Mouse (Mus musculus) stomach, embryonic 16.5 days (tissue): ENCODE measurements at regions not wholly inside any gene's neighbourhood (a gene's known extent, or its start where the extent isn't known, plus 50 kb on each side); places are given as distances from the start of the nearest gene placed in this dataset.
"Not testable (repeated sequence)": the region's sequence is repeated elsewhere in the genome, so short reads cannot be mapped to it uniquely, and the experiment has no call there.

Experiments
- ATAC-seq: fragments of 200-750 bp; cut with Nextera tagmentation; 2 replicates; pipeline ENCODE4 v1.8.0; 2017; ENCODE audit warnings: moderate number of reproducible peaks, moderate TSS enrichment; ENCODE audit not compliant: insufficient read depth, low FRiP score
- H3K27ac ChIP-seq: fragments of 300-500 bp; sonication (generic); 2 replicates; pipeline ENCODE4 v1.5.1; 2014; ENCODE audit warnings: low read length
- H3K27me3 ChIP-seq: fragments of 300-500 bp; sonication (generic); 2 replicates; pipeline ENCODE4 v1.6.1; 2014; ENCODE audit warnings: low read length, control low read depth, mixed read lengths; ENCODE audit not compliant: control insufficient read depth, insufficient read depth
- H3K36me3 ChIP-seq: fragments of 300-500 bp; sonication (generic); 2 replicates; pipeline ENCODE4 v1.6.1; 2014; ENCODE audit warnings: low read length; ENCODE audit not compliant: control insufficient read depth, insufficient read depth
- H3K4me1 ChIP-seq: fragments of 300-500 bp; sonication (generic); 2 replicates; pipeline ENCODE4 v1.6.1; 2014; ENCODE audit warnings: low read length, control low read depth, mixed read lengths; ENCODE audit not compliant: control insufficient read depth, insufficient read depth
- H3K4me2 ChIP-seq: fragments of 300-500 bp; sonication (generic); 2 replicates; pipeline ENCODE4 v1.6.1; 2014; ENCODE audit warnings: low read depth, low read length, mixed read lengths
- H3K4me3 ChIP-seq: fragments of 300-500 bp; sonication (generic); replicated peaks from 2 replicates; pipeline ENCODE4 v1.5.1; 2014; ENCODE audit warnings: mild to moderate bottlenecking, low read length
- H3K9ac ChIP-seq: fragments of 300-500 bp; sonication (generic); 2 replicates; pipeline ENCODE4 v1.6.1; 2014; ENCODE audit warnings: low read length
- H3K9me3 ChIP-seq: fragments of 300-500 bp; sonication (generic); replicated peaks from 2 replicates; pipeline ENCODE4 v1.6.1; 2016; ENCODE audit warnings: low read length, control low read depth; ENCODE audit not compliant: control insufficient read depth
- WGBS: fragments of 180-500 bp; shearing (Covaris S2); extraction: QIAGEN DNeasy Blood & Tissue Kit; methylation state at CpG from one replicate; pipeline ENCODE4 v1.1.7; 2014; 5-methylcytosine and 5-hydroxymethylcytosine counted together

DNA sequence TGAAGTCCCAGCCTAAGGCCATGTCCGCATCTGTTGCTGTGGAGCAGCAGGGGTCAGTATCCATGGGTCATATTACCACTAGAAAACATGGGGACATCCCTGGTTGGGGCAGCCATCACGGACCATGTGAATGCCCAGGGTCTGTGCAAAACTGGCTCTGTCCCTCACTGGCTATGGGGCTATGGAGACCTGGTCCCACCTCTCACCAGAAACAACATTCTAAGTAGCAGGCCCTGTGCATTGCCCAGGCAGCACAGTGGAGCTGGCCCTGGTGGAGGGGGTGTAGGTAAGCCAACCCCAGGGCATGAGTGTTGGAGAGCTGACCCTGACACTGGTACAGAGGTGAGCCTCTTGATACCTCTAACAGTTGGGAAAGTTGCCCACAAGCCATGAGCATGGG, 213.7 kb downstream of the Macc1 start:
- Histone ChIP-seq H3K4me2 (no peak overlapping the region), H3K4me1 (no peaks in the 10 kb centered on the region), H3K9ac (no peak overlapping the region), H3K4me3 (no peak overlapping the region), H3K27me3 (no peaks in the 10 kb centered on the region), H3K27ac (no peak overlapping the region), H3K36me3 (no peaks in the 10 kb centered on the region), H3K9me3 (no peaks in the 10 kb centered on the region)
- ATAC-seq: no peak; the same call in 1 of the 2 replicates
- WGBS: 87% methylated on average over 2 of the region's 2 CpGs

GRCm38 (mm10) chr12:119548376-119548775, 234.3 kb downstream of the Macc1 start:
- H3K4me1 ChIP-seq, ATAC-seq, H3K27ac ChIP-seq, H3K4me2 ChIP-seq, H3K4me3 ChIP-seq, H3K27me3 ChIP-seq, H3K36me3 ChIP-seq, H3K9me3 ChIP-seq, H3K9ac ChIP-seq: not testable (repeated sequence)
- whole genome bisulfite sequencing: 78% methylated on average over 2 of the region's 2 CpGs

- ATAC-seq: peak; percentile 64; the same call in 1 of the 2 replicates
- 31% methylated on average over 3 of the region's 3 CpGs for WGBS
- H3K4me3 ChIP-seq: no peak overlapping the region
- H3K4me2 ChIP-seq: no peak overlapping the region
- no peak overlapping the region for H3K27ac ChIP-seq
- no peaks in the 10 kb centered on the region for H3K36me3 ChIP-seq
- no peaks in the 10 kb centered on the region for H3K27me3 ChIP-seq
- no peak overlapping the region for H3K9ac ChIP-seq
- H3K4me1 ChIP-seq: no peaks in the 10 kb centered on the region
- 0 out of 2 replicates have a peak, but pooled peaks cover 6% of the 10 kb centered on the region for H3K9me3 ChIP-seq
These were observed 262.6 kb downstream of the Macc1 start for GRCm38 (mm10) chr12:119576690-119577089.

DNA sequence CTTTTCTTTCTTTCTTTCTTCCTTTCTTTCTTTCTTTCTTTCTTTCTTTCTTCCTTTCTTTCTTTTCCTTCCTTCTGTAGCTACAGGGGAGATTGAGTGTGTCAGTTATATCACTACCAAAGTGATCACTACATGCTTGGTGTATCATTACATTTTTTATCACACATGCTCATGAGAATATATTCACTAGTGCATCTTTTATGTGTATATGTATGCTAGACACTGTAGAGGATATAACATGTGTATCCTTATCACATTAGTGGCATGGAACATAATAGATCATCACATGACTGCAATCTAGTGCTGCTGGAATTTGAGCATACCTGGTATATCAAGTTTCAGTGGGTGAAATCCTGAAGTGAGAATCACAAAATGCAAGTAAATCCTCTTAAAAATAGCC, 263.2 kb downstream of the Macc1 start:
- Histone ChIP-seq H3K27me3 (no peaks in the 10 kb centered on the region), H3K4me2 (no peak overlapping the region), H3K4me1 (no peaks in the 10 kb centered on the region), H3K9ac (no peak overlapping the region), H3K27ac (no peak overlapping the region), H3K4me3 (no peak overlapping the region), H3K9me3 (0 out of 2 replicates have a peak, but pooled peaks cover under 1% of the 10 kb centered on the region), H3K36me3 (no peaks in the 10 kb centered on the region)
- no peak for ATAC-seq

DNA sequence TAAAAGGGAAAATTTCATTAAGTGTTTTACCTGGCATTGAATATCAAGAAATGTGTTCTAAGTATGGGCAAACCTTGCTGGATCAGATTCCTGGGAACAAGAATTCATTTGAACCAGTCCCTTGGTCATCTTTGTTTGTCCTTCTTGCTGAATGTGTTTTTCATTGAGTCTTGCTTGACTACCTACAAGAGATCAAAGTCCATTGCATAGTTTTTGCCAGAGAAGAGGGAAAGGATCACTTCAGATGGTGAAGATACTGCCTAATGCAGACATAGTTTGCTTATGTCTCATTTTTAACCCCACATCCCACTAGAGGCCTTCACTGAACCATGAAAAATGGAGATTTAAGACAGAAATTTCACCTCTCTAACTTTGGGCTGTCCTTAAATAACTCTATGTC, 287.3 kb downstream of the Macc1 start:
- Histone ChIP-seq H3K9ac (no peak overlapping the region), H3K4me2 (no peak overlapping the region), H3K9me3 (no peaks in the 10 kb centered on the region), H3K4me1 (no peaks in the 10 kb centered on the region), H3K36me3 (no peaks in the 10 kb centered on the region), H3K27me3 (no peaks in the 10 kb centered on the region), H3K27ac (no peak overlapping the region), H3K4me3 (no peak overlapping the region)
- no peak for ATAC-seq

DNA sequence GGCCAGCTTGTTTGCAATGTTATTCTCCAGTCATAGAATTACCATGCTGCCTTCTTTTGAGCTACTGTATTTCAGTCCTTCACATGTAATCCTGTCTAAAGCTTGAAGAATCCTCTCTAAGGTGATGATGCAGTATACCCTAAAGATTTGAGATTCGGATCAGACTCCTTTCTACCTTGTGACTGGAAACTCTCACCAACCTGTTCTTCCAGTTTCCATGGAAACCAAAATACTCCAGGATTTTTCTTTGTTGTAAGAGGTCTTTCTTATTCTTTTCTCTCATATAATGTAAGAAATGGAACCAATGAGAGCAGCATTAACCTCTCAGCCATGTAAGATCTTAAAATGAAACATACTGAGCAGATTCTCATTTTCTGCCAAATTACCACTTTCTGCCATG, 310.2 kb downstream of the Macc1 start:
- Histone ChIP-seq H3K4me1 (no peaks in the 10 kb centered on the region), H3K27me3 (no peaks in the 10 kb centered on the region), H3K36me3 (no peaks in the 10 kb centered on the region), H3K9me3 (no peaks in the 10 kb centered on the region), H3K4me2 (no peak overlapping the region), H3K4me3 (no peak overlapping the region), H3K9ac (no peak overlapping the region), H3K27ac (no peak overlapping the region)
- WGBS: 59% methylated on average over 1 of the region's 1 CpGs
- no peak for ATAC-seq

- H3K4me2 ChIP-seq: no peak overlapping the region
- H3K9me3 ChIP-seq: no peaks in the 10 kb centered on the region
- H3K36me3 ChIP-seq: no peaks in the 10 kb centered on the region
- H3K4me1 ChIP-seq: no peaks in the 10 kb centered on the region
- no peak for ATAC-seq
- H3K4me3 ChIP-seq: no peak overlapping the region
- H3K9ac ChIP-seq: no peak overlapping the region
- 60% methylated on average over 2 of the region's 2 CpGs for WGBS
- no peaks in the 10 kb centered on the region for H3K27me3 ChIP-seq
- H3K27ac ChIP-seq: no peak overlapping the region
These were observed 290.3 kb upstream of the Tmem196 start for GRCm38 (mm10) chr12:119655366-119655765.
